1 mouse cellular context compared by ENCODE assay signal in genomic region chr14:73650179-73650578, GRCm38 (mm10).
TF ChIP-seq lines count a peak whose summit lies in the region.

No protein-coding gene starts in this region.

TF ChIP-seq in CH12.LX, 34 proteins besides CTCF, POLR2A, EP300 and RAD21 (continued from another document):
- TF ChIP-seq NELFE (IDR thresholded peaks at IDR 0.05; ENCODE audit: low read depth, low read length), result no peak
- TF ChIP-seq MAX (IDR thresholded peaks at IDR 0.05; ENCODE audit: low read length), result peak; percentile 84
- 0 out of 2 replicates have a peak, but pooled peaks have one; percentile 30 for TF ChIP-seq MYC (IDR thresholded peaks at IDR 0.05; ENCODE audit: low read depth, low read length)
- TF ChIP-seq GABPA (IDR thresholded peaks at IDR 0.05; ENCODE audit: insufficient replicate concordance, low read depth, low read length), result no peak
- no peak for TF ChIP-seq MXI1 (IDR thresholded peaks at IDR 0.05; ENCODE audit: low read depth, low read length)
- no peak for TF ChIP-seq CHD1 (IDR thresholded peaks at IDR 0.05; ENCODE audit: low read depth, low read length)
- no peak for TF ChIP-seq MEF2A (IDR thresholded peaks at IDR 0.05; ENCODE audit: borderline replicate concordance, low read depth, low read length)
- no peak for TF ChIP-seq ETS1 (conservative IDR thresholded peaks at IDR 0.05; ENCODE audit: low read depth, low read length)
- TF ChIP-seq ZNF384 (IDR thresholded peaks at IDR 0.05; ENCODE audit: low read depth, low read length), result no peak
TF ChIP-seq in CH12.LX: peak in this region for 5.
